Mouse (Mus musculus): Measurements from ENCODE around the gene Ttc30a1. TPM values are rescaled to one million over a fixed set of nuclear protein-coding genes. Genes with fewer than 3 reads are reported as not detected.

Ttc30a1 gene
- total RNA-seq (2014; fragmentation: Nextera tagmentation) (0.73 and 0.98 TPM in 2 replicates), total RNA-seq (2017) (4.1 and 4.5 TPM in 2 replicates)

GRCm38 (mm10) chr2:75981440-75982081 is at the start of gene Ttc30a1:
TSS of gene Ttc30a1 (minus strand) at chr2:75981967.
- peak; percentile 45 for ATAC-seq (replicated peaks; ENCODE audit: poor library complexity, severe bottlenecking)

- no peak for ATAC-seq (replicated peaks; ENCODE audit: poor library complexity, severe bottlenecking)
These were observed 48.3 kb upstream of the Ttc30a1 start for GRCm38 (mm10) chr2:76030080-76030479.

- no peak; the same call in 1 of the 2 replicates for ATAC-seq (replicated peaks; ENCODE audit: poor library complexity, severe bottlenecking)
These were observed 47.5 kb upstream of the Ttc30a1 start for GRCm38 (mm10) chr2:76029081-76029901.

- no peak for ATAC-seq (replicated peaks; ENCODE audit: poor library complexity, severe bottlenecking)
These were observed 35.1 kb upstream of the Ttc30a1 start for GRCm38 (mm10) chr2:76016890-76017289.

GRCm38 (mm10) chr2:76016136-76016535 is 34.4 kb upstream of the Ttc30a1 start:
- ATAC-seq (replicated peaks; ENCODE audit: poor library complexity, severe bottlenecking), result no peak

- ATAC-seq (replicated peaks; ENCODE audit: poor library complexity, severe bottlenecking), result no peak
These were observed 33.7 kb upstream of the Ttc30a1 start for GRCm38 (mm10) chr2:76015460-76015859.

GRCm38 (mm10) chr2:76014659-76015058 is 32.9 kb upstream of the Ttc30a1 start:
- ATAC-seq (replicated peaks; ENCODE audit: poor library complexity, severe bottlenecking), result no peak

- ATAC-seq (replicated peaks; ENCODE audit: poor library complexity, severe bottlenecking), result no peak
These were observed 24.4 kb upstream of the Ttc30a1 start for GRCm38 (mm10) chr2:76006194-76006593.

GRCm38 (mm10) chr2:76002899-76003298 is 21.1 kb upstream of the Ttc30a1 start:
- ATAC-seq (replicated peaks; ENCODE audit: poor library complexity, severe bottlenecking), result no peak

GRCm38 (mm10) chr2:76001392-76001791 is 19.6 kb upstream of the Ttc30a1 start:
- peak; percentile 79 for ATAC-seq (replicated peaks; ENCODE audit: poor library complexity, severe bottlenecking)

GRCm38 (mm10) chr2:75999636-76000035 is 17.9 kb upstream of the Ttc30a1 start:
- no peak for ATAC-seq (replicated peaks; ENCODE audit: poor library complexity, severe bottlenecking)

GRCm38 (mm10) chr2:75998692-75999091 is 16.9 kb upstream of the Ttc30a1 start:
- ATAC-seq (replicated peaks; ENCODE audit: poor library complexity, severe bottlenecking), result no peak

- ATAC-seq (replicated peaks; ENCODE audit: poor library complexity, severe bottlenecking), result no peak
These were observed 16.0 kb upstream of the Ttc30a1 start for GRCm38 (mm10) chr2:75997726-75998125.

- ATAC-seq (replicated peaks; ENCODE audit: poor library complexity, severe bottlenecking), result no peak
These were observed 13.1 kb upstream of the Ttc30a1 start for GRCm38 (mm10) chr2:75994841-75995240.

- ATAC-seq (replicated peaks; ENCODE audit: poor library complexity, severe bottlenecking), result no peak
These were observed 9.9 kb upstream of the Ttc30a1 start for GRCm38 (mm10) chr2:75991581-75992205.

- peak; percentile 98 for ATAC-seq (replicated peaks; ENCODE audit: poor library complexity, severe bottlenecking)
These were observed 9.2 kb upstream of the Ttc30a1 start for GRCm38 (mm10) chr2:75990885-75991539.

- no peak for ATAC-seq (replicated peaks; ENCODE audit: poor library complexity, severe bottlenecking)
These were observed 7.9 kb upstream of the Ttc30a1 start for GRCm38 (mm10) chr2:75989694-75990093.

- no peak for ATAC-seq (replicated peaks; ENCODE audit: poor library complexity, severe bottlenecking)
These were observed 7.1 kb upstream of the Ttc30a1 start for GRCm38 (mm10) chr2:75988779-75989363.

- ATAC-seq (replicated peaks; ENCODE audit: poor library complexity, severe bottlenecking), result no peak
These were observed 6.6 kb upstream of the Ttc30a1 start for GRCm38 (mm10) chr2:75988378-75988777.

GRCm38 (mm10) chr2:75987739-75988138 is 6.0 kb upstream of the Ttc30a1 start:
- ATAC-seq (replicated peaks; ENCODE audit: poor library complexity, severe bottlenecking), result no peak

Measured in granulocyte monocyte progenitor cell, adult 5-6 weeks (primary cell).